Mouse (Mus musculus): Measurements from ENCODE around the gene Ckm. TPM values are rescaled to one million over a fixed set of nuclear protein-coding genes. Genes with fewer than 3 reads are reported as not detected.

Gene Ckm
- polyA plus RNA-seq, 1 experiment from 2014 or later: 0.40 TPM

DNA sequence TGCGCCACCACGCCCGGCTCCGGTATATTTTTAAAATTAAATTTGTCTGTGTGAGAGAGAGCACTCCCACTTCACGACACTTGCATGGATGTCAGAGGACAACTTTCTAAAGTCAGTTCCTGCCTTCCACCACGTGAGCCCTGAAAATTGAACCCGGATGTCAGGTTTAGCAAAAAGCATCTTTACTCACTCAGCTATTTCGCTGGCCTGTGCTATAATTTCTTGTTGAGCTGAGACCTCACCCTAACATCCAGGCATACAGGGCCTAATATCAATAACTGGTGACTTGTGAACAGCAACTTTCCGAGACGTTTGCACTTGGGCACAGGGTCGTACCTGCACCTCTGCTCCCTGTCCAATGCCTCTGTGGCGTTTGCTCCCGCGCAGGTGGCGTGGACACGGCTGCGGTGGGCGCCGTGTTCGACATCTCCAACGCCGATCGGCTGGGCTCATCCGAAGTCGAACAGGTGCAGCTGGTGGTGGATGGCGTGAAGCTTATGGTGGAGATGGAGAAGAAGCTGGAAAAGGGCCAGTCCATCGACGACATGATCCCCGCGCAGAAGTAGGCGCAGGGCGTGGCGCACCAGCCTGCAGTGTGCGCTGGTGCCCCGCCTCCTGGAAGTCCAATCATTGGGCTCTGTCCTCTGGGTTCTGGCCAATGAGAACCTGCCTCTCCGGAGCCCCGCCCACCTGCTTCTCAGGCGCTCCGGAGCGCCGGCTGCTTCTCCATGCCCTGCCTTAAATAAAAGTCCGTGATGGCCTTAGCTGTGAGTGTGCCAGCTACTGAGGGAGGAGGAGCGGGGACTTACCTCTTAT lies 16.5 kb downstream of the Ckm start:
- DNase-seq (ENCODE audit: low spot score): peak; percentile 80
- H3K4me1 ChIP-seq (replicated peaks; ENCODE audit: control insufficient read depth, insufficient read depth, low read length): peaks cover 5% of the 10 kb centered on the region; the same call in 1 of the 2 replicates
- H3K9ac ChIP-seq (ENCODE audit: low read depth, low read length): no peak overlapping the region
- peak overlapping the region; percentile 39 for H3K4me3 ChIP-seq (ENCODE audit: low read depth, low read length)
- 11% methylated on average over 43 of the region's 43 CpGs for WGBS
- H3K36me3 ChIP-seq (ENCODE audit: control insufficient read depth, insufficient read depth, low read length): peaks cover 3% of the 10 kb centered on the region; the same call in 1 of the 2 replicates
- H3K4me2 ChIP-seq: peak overlapping the region; percentile 67
- peaks cover 36% of the 10 kb centered on the region for H3K27me3 ChIP-seq (replicated peaks; ENCODE audit: control insufficient read depth, insufficient read depth, low read length)
- ATAC-seq (replicated peaks; ENCODE audit: low FRiP score): peak; percentile 96
- H3K27ac ChIP-seq (ENCODE audit: low read depth, low read length): no peak overlapping the region
- H3K9me3 ChIP-seq (ENCODE audit: control insufficient read depth, low read length): no peaks in the 10 kb centered on the region

DNA sequence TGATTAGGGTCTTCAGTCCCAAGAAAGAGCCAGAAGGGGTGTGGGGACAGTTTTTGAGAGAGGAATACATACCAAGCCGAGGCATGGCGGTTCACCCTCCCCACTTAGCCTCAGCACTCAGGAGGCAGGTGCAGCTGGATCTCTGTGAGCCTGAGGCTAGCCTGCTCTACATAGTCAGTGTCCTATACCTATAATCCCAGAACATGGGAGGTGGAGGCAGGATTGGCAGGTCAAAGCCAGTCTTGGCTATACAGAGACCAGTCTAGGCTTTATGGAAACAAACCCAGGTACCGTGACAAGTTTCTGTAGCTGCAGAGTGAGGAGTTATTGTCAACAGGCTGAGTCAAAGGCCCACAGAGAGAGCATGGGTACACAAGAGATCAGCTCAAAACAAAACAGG lies 18.5 kb downstream of the Ckm start:
- Histone ChIP-seq H3K4me2 (no peak overlapping the region), H3K9me3 (ENCODE audit: control insufficient read depth, low read length) (no peaks in the 10 kb centered on the region), H3K4me3 (ENCODE audit: low read depth, low read length) (no peak overlapping the region), H3K9ac (ENCODE audit: low read depth, low read length) (no peak overlapping the region), H3K36me3 (ENCODE audit: control insufficient read depth, insufficient read depth, low read length) (peaks cover 9% of the 10 kb centered on the region; the same call in 1 of the 2 replicates), H3K4me1 (replicated peaks; ENCODE audit: control insufficient read depth, insufficient read depth, low read length) (peaks cover 5% of the 10 kb centered on the region; the same call in 1 of the 2 replicates), H3K27me3 (replicated peaks; ENCODE audit: control insufficient read depth, insufficient read depth, low read length) (peaks cover 26% of the 10 kb centered on the region), H3K27ac (ENCODE audit: low read depth, low read length) (no peak overlapping the region)
- WGBS: 88% methylated on average over 3 of the region's 3 CpGs
- ATAC-seq (replicated peaks; ENCODE audit: low FRiP score) (no peak), DNase-seq (ENCODE audit: low spot score) (no peak)

DNA sequence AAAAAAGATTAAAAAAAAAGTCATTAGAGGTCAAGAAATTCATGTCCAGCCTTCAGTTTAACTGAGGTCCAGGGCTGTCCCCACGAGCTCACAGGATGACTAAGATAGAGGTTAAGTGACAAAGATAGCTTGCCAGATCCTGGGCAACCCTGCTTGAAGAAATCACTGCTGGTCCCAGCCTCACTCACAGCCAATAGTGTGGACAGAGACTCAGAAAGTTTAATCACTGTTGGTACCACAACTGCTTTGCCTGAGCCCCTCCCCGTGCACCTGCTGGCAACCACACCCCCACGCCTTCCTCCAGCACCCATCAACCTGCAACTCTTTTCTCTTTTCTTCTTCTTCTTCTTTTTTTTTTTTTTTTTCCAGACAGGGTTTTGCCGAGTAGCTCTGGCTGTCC lies 19.5 kb downstream of the Ckm start:
- H3K4me1 ChIP-seq (replicated peaks; ENCODE audit: control insufficient read depth, insufficient read depth, low read length): peaks cover 5% of the 10 kb centered on the region; the same call in 1 of the 2 replicates
- DNase-seq (ENCODE audit: low spot score) (no peak), ATAC-seq (replicated peaks; ENCODE audit: low FRiP score) (no peak)
- H3K9me3 ChIP-seq (ENCODE audit: control insufficient read depth, low read length): no peaks in the 10 kb centered on the region
- H3K4me2 ChIP-seq: no peak overlapping the region
- no peak overlapping the region for H3K9ac ChIP-seq (ENCODE audit: low read depth, low read length)
- peaks cover 11% of the 10 kb centered on the region; the same call in 1 of the 2 replicates for H3K36me3 ChIP-seq (ENCODE audit: control insufficient read depth, insufficient read depth, low read length)
- H3K27ac ChIP-seq (ENCODE audit: low read depth, low read length): no peak overlapping the region
- WGBS: 58% methylated on average over 4 of the region's 4 CpGs
- no peak overlapping the region for H3K4me3 ChIP-seq (ENCODE audit: low read depth, low read length)
- peaks cover 21% of the 10 kb centered on the region for H3K27me3 ChIP-seq (replicated peaks; ENCODE audit: control insufficient read depth, insufficient read depth, low read length)

DNA sequence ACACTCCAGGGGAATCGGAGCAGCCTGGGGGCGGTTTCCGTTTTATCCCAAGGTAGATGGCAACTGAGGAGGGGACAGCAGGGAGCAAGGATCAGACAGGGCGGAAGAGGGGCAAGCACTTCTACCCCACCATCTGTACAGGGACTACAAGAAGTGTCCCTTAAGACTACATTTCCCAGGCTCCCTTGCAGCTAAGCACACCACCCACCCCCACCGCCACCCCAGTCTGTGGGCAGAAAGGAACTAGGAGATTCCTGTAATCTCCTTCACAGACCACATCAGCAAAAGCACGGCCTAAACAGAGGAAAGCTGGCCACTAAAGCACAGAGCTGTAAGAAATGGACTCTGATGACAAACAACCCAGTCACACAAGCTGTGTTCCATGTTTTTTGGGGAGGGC lies 21.8 kb downstream of the Ckm start:
- Histone ChIP-seq H3K4me1 (replicated peaks; ENCODE audit: control insufficient read depth, insufficient read depth, low read length) (no peaks in the 10 kb centered on the region), H3K4me3 (ENCODE audit: low read depth, low read length) (no peak overlapping the region), H3K9ac (ENCODE audit: low read depth, low read length) (no peak overlapping the region), H3K9me3 (ENCODE audit: control insufficient read depth, low read length) (no peaks in the 10 kb centered on the region), H3K4me2 (no peak overlapping the region), H3K27me3 (replicated peaks; ENCODE audit: control insufficient read depth, insufficient read depth, low read length) (no peaks in the 10 kb centered on the region), H3K27ac (ENCODE audit: low read depth, low read length) (no peak overlapping the region), H3K36me3 (ENCODE audit: control insufficient read depth, insufficient read depth, low read length) (peaks cover 21% of the 10 kb centered on the region)
- 76% methylated on average over 6 of the region's 6 CpGs for WGBS
- ATAC-seq (replicated peaks; ENCODE audit: low FRiP score) (no peak), DNase-seq (ENCODE audit: low spot score) (no peak)

DNA sequence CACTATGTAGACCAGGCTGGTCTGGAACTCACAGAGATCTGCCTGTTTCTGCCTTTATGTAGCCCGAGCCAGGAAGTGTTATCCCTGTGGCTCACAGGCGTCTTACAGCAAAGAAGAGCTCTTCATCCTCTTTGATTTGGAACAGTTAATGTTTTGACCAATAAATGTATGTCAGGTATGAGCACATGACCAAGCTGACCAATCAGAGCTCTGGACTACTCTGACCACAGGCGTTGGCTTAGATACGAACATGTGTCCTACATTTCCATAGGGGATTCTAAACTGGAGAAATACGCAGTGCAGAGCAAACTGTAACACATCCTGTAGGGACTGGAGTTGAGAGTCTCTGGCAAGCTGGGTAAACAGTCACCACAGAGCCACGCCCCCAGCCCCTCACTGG lies 22.3 kb downstream of the Ckm start:
- Histone ChIP-seq H3K4me3 (ENCODE audit: low read depth, low read length) (no peak overlapping the region), H3K27me3 (replicated peaks; ENCODE audit: control insufficient read depth, insufficient read depth, low read length) (no peaks in the 10 kb centered on the region), H3K36me3 (ENCODE audit: control insufficient read depth, insufficient read depth, low read length) (peaks cover 22% of the 10 kb centered on the region), H3K4me1 (replicated peaks; ENCODE audit: control insufficient read depth, insufficient read depth, low read length) (no peaks in the 10 kb centered on the region), H3K4me2 (no peak overlapping the region), H3K9me3 (ENCODE audit: control insufficient read depth, low read length) (no peaks in the 10 kb centered on the region), H3K9ac (ENCODE audit: low read depth, low read length) (no peak overlapping the region), H3K27ac (ENCODE audit: low read depth, low read length) (no peak overlapping the region)
- DNase-seq (ENCODE audit: low spot score): no peak
- 89% methylated on average over 6 of the region's 6 CpGs for WGBS
- ATAC-seq (replicated peaks; ENCODE audit: low FRiP score): no peak

DNA sequence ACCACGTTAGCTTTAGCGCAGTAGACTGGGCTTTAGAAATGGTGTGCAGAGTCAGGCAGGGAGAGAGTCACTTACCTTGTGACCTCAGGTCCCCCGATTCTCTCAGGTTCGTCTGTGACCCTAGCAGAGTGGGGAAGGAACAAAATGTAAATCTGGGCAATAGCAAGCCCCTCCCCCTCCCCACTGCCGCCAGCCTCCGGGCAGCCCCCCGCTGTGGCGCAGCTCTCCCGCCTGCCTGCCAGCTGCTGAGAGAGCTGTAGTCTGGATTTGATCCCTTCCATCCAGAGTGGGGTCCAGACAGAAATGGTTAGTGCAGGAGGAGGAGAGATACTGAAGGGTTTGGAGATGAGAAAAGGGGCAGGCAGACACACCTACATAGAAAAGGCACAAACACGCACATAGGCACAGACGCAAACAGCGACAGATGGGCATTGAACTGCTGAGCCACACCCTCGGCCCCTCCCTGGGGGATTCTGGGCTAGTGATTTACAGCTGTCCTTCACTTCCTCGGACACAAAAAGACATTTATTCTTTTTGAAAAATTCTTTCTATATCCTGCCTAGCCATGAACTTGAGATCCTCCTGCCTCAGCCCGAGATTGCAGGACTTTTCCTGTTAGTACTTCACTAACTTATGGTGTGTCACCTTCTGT lies 23.5 kb downstream of the Ckm start:
- H3K27ac ChIP-seq (ENCODE audit: low read depth, low read length): no peak overlapping the region
- H3K4me2 ChIP-seq: no peak overlapping the region
- H3K9me3 ChIP-seq (ENCODE audit: control insufficient read depth, low read length): peaks cover 4% of the 10 kb centered on the region; the same call in 1 of the 2 replicates
- H3K9ac ChIP-seq (ENCODE audit: low read depth, low read length): no peak overlapping the region
- H3K4me1 ChIP-seq (replicated peaks; ENCODE audit: control insufficient read depth, insufficient read depth, low read length): no peaks in the 10 kb centered on the region
- DNase-seq (ENCODE audit: low spot score) (no peak), ATAC-seq (replicated peaks; ENCODE audit: low FRiP score) (no peak)
- peaks cover 34% of the 10 kb centered on the region for H3K36me3 ChIP-seq (ENCODE audit: control insufficient read depth, insufficient read depth, low read length)
- no peak overlapping the region for H3K4me3 ChIP-seq (ENCODE audit: low read depth, low read length)
- no peaks in the 10 kb centered on the region for H3K27me3 ChIP-seq (replicated peaks; ENCODE audit: control insufficient read depth, insufficient read depth, low read length)
- 80% methylated on average over 15 of the region's 15 CpGs for WGBS

DNA sequence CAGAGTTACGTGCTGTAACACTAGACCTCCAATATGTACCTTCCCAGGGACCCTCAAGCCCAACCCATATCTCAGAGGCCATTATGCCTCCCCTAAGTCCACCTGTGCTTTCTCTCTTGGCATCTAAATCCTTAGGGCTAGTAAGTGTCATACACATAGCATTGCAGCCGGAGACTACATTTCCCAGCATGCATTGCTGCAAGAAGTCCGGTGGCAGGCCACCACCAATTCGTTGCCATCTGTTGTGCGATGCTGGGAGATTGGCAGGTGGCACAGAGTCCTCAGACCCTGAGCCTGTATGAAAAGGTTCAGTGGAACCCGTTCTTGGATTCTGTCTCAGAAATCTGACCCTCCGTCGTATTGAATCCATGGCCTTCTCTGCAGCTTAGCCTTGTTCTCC lies 25.1 kb downstream of the Ckm start:
- no peak overlapping the region for H3K27ac ChIP-seq (ENCODE audit: low read depth, low read length)
- WGBS: 77% methylated on average over 8 of the region's 8 CpGs
- H3K9ac ChIP-seq (ENCODE audit: low read depth, low read length): no peak overlapping the region
- H3K4me1 ChIP-seq (replicated peaks; ENCODE audit: control insufficient read depth, insufficient read depth, low read length): no peaks in the 10 kb centered on the region
- no peak for DNase-seq (ENCODE audit: low spot score)
- no peak for ATAC-seq (replicated peaks; ENCODE audit: low FRiP score)
- H3K36me3 ChIP-seq (ENCODE audit: control insufficient read depth, insufficient read depth, low read length): peaks cover 50% of the 10 kb centered on the region
- H3K4me2 ChIP-seq: no peak overlapping the region
- peaks cover 4% of the 10 kb centered on the region; the same call in 1 of the 2 replicates for H3K9me3 ChIP-seq (ENCODE audit: control insufficient read depth, low read length)
- H3K27me3 ChIP-seq (replicated peaks; ENCODE audit: control insufficient read depth, insufficient read depth, low read length): no peaks in the 10 kb centered on the region
- no peak overlapping the region for H3K4me3 ChIP-seq (ENCODE audit: low read depth, low read length)

DNA sequence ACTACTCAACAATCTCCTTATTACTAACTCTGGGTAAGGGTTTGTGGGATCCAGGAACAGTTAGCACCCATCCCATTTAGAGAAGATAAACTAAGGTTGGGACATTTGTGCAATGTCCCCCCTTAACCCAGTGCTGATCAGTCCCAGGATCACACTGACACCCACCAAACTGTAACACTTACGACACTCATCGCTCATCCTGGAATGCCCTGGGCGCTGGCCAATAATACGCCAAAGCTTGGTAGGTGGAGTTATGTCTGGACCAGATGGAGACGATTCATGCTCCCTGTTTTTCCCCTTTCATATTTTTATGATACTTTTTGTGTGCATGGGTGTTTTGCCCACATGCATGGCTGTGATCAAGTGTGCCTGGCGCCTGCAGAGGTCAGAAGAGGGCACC lies 25.8 kb downstream of the Ckm start:
- ATAC-seq (replicated peaks; ENCODE audit: low FRiP score): no peak
- H3K4me3 ChIP-seq (ENCODE audit: low read depth, low read length): no peak overlapping the region
- no peak overlapping the region for H3K27ac ChIP-seq (ENCODE audit: low read depth, low read length)
- no peaks in the 10 kb centered on the region for H3K27me3 ChIP-seq (replicated peaks; ENCODE audit: control insufficient read depth, insufficient read depth, low read length)
- no peak overlapping the region for H3K9ac ChIP-seq (ENCODE audit: low read depth, low read length)
- peaks cover 55% of the 10 kb centered on the region for H3K36me3 ChIP-seq (ENCODE audit: control insufficient read depth, insufficient read depth, low read length)
- DNase-seq (ENCODE audit: low spot score): no peak
- H3K9me3 ChIP-seq (ENCODE audit: control insufficient read depth, low read length): peaks cover 4% of the 10 kb centered on the region; the same call in 1 of the 2 replicates
- 88% methylated on average over 6 of the region's 6 CpGs for WGBS
- no peak overlapping the region for H3K4me2 ChIP-seq
- no peaks in the 10 kb centered on the region for H3K4me1 ChIP-seq (replicated peaks; ENCODE audit: control insufficient read depth, insufficient read depth, low read length)
